Mouse (Mus musculus): Measurements from ENCODE around the gene Gm35549. TPM values are rescaled to one million over a fixed set of nuclear protein-coding genes. Genes with fewer than 3 reads are reported as not detected.

Gene Gm35549
- polyA plus RNA-seq, 1 experiment from 2014 or later, result 0.33 TPM

DNA sequence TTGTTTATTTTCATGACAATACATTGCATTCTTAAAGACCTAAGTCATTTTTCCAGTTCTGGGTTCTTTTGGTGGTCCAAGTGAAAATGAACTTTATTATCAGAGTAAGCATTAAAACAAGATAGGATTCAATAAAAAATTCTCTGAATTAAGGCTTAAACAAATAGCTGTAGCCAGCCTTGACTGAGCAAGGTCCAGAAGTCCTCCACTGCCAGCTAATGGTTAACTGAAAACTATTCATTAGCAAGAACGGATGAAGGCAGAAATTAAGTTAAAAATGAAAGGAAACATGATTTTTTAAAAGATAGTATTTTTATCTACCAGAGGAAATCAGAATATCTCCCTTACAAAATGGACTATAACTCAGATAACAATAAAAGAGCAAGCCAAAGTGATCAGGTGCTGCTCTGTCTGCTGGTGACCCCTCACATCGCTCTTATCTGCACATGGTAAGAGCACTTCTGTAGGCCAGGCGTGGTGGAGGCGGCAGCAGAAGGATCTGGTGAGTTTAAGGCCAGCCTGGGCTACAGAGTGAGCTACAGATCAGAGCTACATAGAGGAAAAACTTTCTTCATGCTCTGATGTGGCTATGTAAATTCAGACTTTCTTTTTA is 28.5 kb downstream of the Gm35549 start:
- H3K9me3 ChIP-seq (ENCODE audit: low read length), result no peaks in the 10 kb centered on the region
- H3K27ac ChIP-seq (ENCODE audit: low read length), result no peak overlapping the region
- no peak overlapping the region for H3K4me3 ChIP-seq (ENCODE audit: low read depth, low read length)
- H3K4me2 ChIP-seq (replicated peaks; ENCODE audit: low read depth, low read length), result no peak overlapping the region
- no peak overlapping the region for H3K9ac ChIP-seq (replicated peaks; ENCODE audit: low read depth)
- H3K27me3 ChIP-seq (replicated peaks; ENCODE audit: insufficient read depth, low read length), result no peaks in the 10 kb centered on the region
- 55% methylated on average over 4 of the region's 4 CpGs for WGBS
- DNase-seq (ENCODE audit: low spot score) (no peak), ATAC-seq (no peak)
- H3K36me3 ChIP-seq (ENCODE audit: insufficient read depth, low read length), result 0 out of 2 replicates have a peak, but pooled peaks cover 14% of the 10 kb centered on the region
- no peaks in the 10 kb centered on the region for H3K4me1 ChIP-seq (ENCODE audit: insufficient read depth, low read depth, low read length)
- TF ChIP-seq CTCF (IDR thresholded peaks at IDR 0.05), result no peak
- no peak for TF ChIP-seq EP300 (IDR thresholded peaks at IDR 0.05)

DNA sequence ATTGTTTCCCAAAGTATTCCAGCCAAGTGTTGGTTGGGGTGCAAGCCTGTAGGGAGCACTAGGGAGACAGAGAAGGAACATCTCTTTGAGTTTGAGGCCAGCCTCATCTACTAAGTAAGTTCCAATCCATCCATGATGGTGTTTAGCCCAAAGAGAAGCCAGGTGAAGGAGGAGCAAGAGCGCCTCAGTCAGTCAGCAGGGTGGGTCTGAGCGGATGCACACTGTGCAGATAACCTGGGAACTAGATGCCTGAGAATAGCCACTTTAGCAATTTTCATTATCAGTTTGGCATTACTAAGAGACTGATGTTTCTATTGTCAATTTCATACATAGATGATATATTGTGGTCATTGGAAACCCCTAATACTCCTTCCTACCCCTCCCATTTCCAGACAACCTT is 29.1 kb downstream of the Gm35549 start:
- TF ChIP-seq EP300 (IDR thresholded peaks at IDR 0.05) (no peak), CTCF (IDR thresholded peaks at IDR 0.05) (no peak)
- Histone ChIP-seq H3K27me3 (replicated peaks; ENCODE audit: insufficient read depth, low read length) (no peaks in the 10 kb centered on the region), H3K4me3 (ENCODE audit: low read depth, low read length) (no peak overlapping the region), H3K27ac (ENCODE audit: low read length) (no peak overlapping the region), H3K9me3 (ENCODE audit: low read length) (no peaks in the 10 kb centered on the region), H3K9ac (replicated peaks; ENCODE audit: low read depth) (no peak overlapping the region), H3K4me2 (replicated peaks; ENCODE audit: low read depth, low read length) (no peak overlapping the region), H3K4me1 (ENCODE audit: insufficient read depth, low read depth, low read length) (no peaks in the 10 kb centered on the region), H3K36me3 (ENCODE audit: insufficient read depth, low read length) (0 out of 2 replicates have a peak, but pooled peaks cover 13% of the 10 kb centered on the region)
- WGBS, result 88% methylated on average over 2 of the region's 2 CpGs
- no peak for ATAC-seq
- no peak for DNase-seq (ENCODE audit: low spot score)

DNA sequence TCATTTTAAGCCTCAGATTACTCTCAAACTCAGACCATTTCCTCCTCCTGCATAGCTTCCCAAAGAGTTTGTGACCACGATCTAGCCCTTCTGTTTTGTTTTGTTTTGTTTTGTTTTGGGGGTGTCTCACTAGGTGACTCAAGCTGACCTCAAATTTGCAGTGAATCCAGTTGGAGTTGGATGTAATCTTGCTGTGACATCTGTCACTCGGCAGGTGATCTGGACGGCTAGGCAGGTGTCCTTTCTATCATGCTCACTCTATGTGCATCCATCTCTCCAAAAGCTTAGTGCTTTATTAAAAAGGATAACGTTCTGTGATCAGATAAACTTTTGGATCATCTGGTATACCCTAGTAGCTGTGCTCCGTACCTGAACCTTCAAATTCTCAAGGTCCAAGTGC is 31.4 kb downstream of the Gm35549 start:
- ATAC-seq, result no peak
- Histone ChIP-seq H3K4me3 (ENCODE audit: low read depth, low read length) (no peak overlapping the region), H3K4me2 (replicated peaks; ENCODE audit: low read depth, low read length) (no peak overlapping the region), H3K27me3 (replicated peaks; ENCODE audit: insufficient read depth, low read length) (no peaks in the 10 kb centered on the region), H3K9me3 (ENCODE audit: low read length) (no peaks in the 10 kb centered on the region), H3K27ac (ENCODE audit: low read length) (no peak overlapping the region), H3K9ac (replicated peaks; ENCODE audit: low read depth) (no peak overlapping the region), H3K36me3 (ENCODE audit: insufficient read depth, low read length) (0 out of 2 replicates have a peak, but pooled peaks cover 6% of the 10 kb centered on the region), H3K4me1 (ENCODE audit: insufficient read depth, low read depth, low read length) (no peaks in the 10 kb centered on the region; the same call in 1 of the 2 replicates)
- no peak for DNase-seq (ENCODE audit: low spot score)
- TF ChIP-seq EP300 (IDR thresholded peaks at IDR 0.05), result no peak
- TF ChIP-seq CTCF (IDR thresholded peaks at IDR 0.05), result no peak
- 86% methylated on average over 5 of the region's 5 CpGs for WGBS

DNA sequence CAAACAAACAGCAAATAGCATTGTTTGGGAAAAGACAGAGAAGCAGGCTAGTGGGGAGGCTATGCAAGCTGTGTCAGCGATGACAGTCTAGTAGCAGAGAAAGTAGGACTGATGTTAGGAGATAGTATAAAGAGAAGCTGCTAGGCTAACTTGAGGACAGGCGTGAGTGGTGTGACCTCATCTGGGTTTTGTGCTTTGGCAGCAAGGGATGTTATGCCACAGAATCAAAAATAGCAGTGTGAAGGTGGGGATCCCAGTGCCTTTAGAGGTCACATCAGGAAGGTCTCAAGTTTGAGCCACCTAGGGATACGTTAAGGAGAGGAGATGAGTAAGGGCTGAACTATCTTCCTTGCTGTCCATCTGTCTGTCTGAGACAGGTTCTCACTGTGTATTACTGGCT is 33.6 kb downstream of the Gm35549 start:
- Histone ChIP-seq H3K27ac (ENCODE audit: low read length) (no peak overlapping the region), H3K36me3 (ENCODE audit: insufficient read depth, low read length) (0 out of 2 replicates have a peak, but pooled peaks cover 4% of the 10 kb centered on the region), H3K4me1 (ENCODE audit: insufficient read depth, low read depth, low read length) (no peaks in the 10 kb centered on the region; the same call in 1 of the 2 replicates), H3K9ac (replicated peaks; ENCODE audit: low read depth) (no peak overlapping the region), H3K27me3 (replicated peaks; ENCODE audit: insufficient read depth, low read length) (no peaks in the 10 kb centered on the region), H3K4me3 (ENCODE audit: low read depth, low read length) (no peak overlapping the region), H3K4me2 (replicated peaks; ENCODE audit: low read depth, low read length) (no peak overlapping the region), H3K9me3 (ENCODE audit: low read length) (no peaks in the 10 kb centered on the region)
- DNase-seq (ENCODE audit: low spot score) (no peak), ATAC-seq (no peak)
- 75% methylated on average over 3 of the region's 3 CpGs for WGBS
- TF ChIP-seq CTCF (IDR thresholded peaks at IDR 0.05) (no peak), EP300 (IDR thresholded peaks at IDR 0.05) (no peak)

DNA sequence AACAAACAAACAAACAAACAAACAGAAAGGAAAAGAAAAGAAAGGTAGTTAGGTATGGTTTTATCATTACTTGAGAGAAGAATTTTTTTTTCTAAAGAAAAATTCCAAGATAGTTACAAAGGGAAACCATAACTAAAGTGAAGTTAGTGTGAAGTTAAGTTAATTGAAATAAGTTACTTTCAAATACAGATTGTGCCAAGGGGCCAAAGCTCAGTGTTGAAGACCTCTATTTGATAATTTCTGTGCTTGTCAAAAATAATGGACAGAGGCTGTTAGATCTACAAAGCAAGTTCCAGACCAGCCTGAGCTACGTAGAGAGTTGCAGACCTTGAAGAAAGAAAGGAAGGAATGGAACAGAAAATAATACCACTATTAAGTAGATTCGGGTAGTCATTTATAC is 36.6 kb downstream of the Gm35549 start:
- no peaks in the 10 kb centered on the region; the same call in 1 of the 2 replicates for H3K4me1 ChIP-seq (ENCODE audit: insufficient read depth, low read depth, low read length)
- no peak for DNase-seq (ENCODE audit: low spot score)
- no peak overlapping the region for H3K4me3 ChIP-seq (ENCODE audit: low read depth, low read length)
- H3K9me3 ChIP-seq (ENCODE audit: low read length), result no peaks in the 10 kb centered on the region
- WGBS, result 95% methylated on average over 2 of the region's 2 CpGs
- H3K36me3 ChIP-seq (ENCODE audit: insufficient read depth, low read length), result no peaks in the 10 kb centered on the region
- H3K4me2 ChIP-seq (replicated peaks; ENCODE audit: low read depth, low read length), result no peak overlapping the region
- H3K27ac ChIP-seq (ENCODE audit: low read length), result no peak overlapping the region
- TF ChIP-seq CTCF (IDR thresholded peaks at IDR 0.05), result no peak
- no peak for TF ChIP-seq EP300 (IDR thresholded peaks at IDR 0.05)
- no peak for ATAC-seq
- no peaks in the 10 kb centered on the region for H3K27me3 ChIP-seq (replicated peaks; ENCODE audit: insufficient read depth, low read length)
- H3K9ac ChIP-seq (replicated peaks; ENCODE audit: low read depth), result no peak overlapping the region

DNA sequence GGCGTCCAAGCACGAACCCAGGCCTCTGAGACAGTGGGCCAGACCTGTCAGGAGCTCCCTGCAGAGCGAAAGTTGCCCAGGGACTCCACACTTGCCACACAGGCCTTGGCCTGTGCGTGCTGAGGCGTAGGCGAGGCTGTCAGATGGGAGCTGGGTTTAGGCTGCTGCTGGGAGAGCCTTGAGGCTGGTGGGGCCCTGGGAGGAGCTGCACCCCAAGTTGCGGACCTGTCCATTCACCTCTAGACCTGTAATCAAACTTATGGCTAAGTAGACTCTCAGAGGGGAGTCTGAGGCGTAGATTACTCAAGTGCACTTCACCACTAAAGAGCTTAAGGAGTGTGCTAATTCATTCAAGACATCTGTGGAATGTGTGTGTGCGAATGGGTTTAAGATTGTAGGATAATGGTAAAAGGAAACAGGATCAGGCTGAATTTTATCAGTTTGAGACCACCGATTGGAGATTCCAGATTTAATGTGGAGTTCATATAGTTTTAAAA is 37.9 kb downstream of the Gm35549 start:
- ATAC-seq (peak; percentile 75), DNase-seq (ENCODE audit: low spot score) (peak; percentile 91)
- H3K36me3 ChIP-seq (ENCODE audit: insufficient read depth, low read length), result no peaks in the 10 kb centered on the region
- H3K9me3 ChIP-seq (ENCODE audit: low read length), result no peaks in the 10 kb centered on the region
- 8% methylated on average over 10 of the region's 10 CpGs for WGBS
- TF ChIP-seq CTCF (IDR thresholded peaks at IDR 0.05) (no peak), EP300 (IDR thresholded peaks at IDR 0.05) (peak; percentile 81)
- H3K4me3 ChIP-seq (ENCODE audit: low read depth, low read length), result peak overlapping the region; percentile 52
- H3K9ac ChIP-seq (replicated peaks; ENCODE audit: low read depth), result peak overlapping the region; percentile 69
- H3K4me2 ChIP-seq (replicated peaks; ENCODE audit: low read depth, low read length), result peak overlapping the region; percentile 75
- no peaks in the 10 kb centered on the region; the same call in 1 of the 2 replicates for H3K4me1 ChIP-seq (ENCODE audit: insufficient read depth, low read depth, low read length)
- peak overlapping the region; percentile 94 for H3K27ac ChIP-seq (ENCODE audit: low read length)
- no peaks in the 10 kb centered on the region for H3K27me3 ChIP-seq (replicated peaks; ENCODE audit: insufficient read depth, low read length)
